Mouse (Mus musculus) thymus, postnatal 25 days (tissue): ENCODE measurements around the gene Ssbp3.

Source experiments
- DNase-seq: peaks from one replicate; pipeline ENCODE4 v3.0.0; 2022

The Ssbp3 gene

DNA sequence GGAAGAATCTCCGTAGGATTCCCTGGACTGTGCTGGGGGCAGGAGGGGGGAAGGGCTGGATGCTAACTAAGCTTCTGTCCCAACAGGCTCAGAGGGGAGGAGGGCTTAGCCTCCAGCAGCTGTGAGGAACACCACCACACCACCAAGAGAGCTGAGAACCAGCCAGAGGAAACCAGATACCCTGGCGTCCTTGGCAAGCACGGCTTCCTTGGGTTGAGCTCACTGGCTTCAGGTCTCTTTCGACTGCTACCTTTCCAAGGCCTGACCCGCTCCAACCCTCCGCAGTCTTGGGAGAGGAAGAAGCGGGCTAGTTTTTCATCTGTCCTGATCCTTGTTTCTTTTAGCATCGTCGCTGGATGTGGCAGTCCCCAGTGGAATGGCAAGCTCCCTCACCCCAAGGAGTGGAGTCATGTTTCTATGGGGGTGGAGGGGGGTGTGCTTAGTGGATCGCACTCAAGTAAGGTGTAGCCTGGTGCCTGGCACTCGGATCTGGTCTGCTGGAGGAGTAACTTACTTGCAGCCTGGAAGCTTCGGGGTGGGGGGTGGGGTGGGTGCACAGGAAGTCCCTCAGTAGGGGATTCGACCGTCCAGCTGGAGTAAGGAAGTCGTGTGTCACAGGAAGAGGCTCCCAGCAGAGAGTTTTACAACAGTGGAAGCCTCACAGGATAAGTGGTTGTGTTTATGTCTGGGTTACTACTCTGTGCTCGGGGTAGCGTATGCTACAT is 2.6 kb upstream of the Ssbp3 start:
- peak; percentile 52 for DNase-seq

DNA sequence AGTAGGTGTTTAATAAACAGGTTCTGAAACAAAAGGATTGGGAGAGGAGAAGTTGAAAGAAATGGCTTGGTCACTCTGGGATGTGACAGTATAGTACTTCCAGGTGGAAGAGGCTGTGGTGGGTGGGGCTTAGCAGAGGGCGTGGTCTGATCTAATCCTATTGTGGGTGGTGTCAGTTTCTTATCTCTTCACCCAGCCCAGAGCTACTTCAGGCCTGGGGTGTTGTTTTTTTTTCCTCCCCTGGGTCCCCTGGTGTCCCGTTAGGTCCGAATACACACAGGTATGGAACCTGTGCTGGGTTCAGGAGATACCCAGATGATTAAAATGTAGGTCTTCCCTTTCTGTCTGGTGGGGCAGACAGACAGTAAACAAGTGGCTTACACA is 2.1 kb upstream of the Ssbp3 start:
- peak; percentile 78 for DNase-seq

DNA sequence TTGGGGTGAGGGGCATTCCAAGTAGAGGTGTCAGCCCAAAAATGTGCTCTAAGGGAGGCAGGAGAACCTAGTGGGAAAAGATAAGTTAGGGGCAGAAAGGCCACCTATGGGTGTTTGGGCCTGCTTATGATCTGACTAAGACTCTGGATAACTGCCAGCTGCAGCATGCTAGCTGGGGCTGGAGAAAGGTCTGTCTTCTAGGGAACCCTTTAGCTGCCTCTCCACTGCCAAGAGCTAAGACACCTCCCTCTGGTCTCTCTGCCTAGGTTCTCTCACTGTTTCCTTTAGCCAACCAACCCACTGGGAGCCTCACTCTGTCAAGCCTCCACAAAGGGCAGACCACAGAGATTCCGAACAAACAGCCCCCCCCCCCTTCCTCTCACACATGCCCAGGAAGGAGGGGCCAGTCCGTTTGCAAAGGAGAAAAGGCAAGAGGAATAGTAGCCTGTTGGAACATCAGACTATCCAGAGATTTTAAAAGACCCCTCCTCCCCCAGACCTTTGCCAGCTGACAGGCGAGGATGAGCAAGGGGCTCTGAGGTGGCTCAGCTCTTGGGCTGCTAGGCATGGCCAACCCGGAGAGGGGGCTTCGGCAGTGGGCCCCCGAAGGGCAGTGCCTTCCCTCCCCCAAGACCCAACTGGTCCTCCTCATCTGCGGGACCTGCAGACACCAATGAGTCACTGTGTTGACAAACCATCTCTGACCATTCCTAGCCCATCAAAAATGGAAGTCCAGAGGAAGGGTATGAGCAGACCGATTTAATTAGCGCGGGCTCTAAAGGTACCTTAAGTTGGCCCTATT is 1.4 kb upstream of the Ssbp3 start:
- DNase-seq: peak; percentile 62

DNA sequence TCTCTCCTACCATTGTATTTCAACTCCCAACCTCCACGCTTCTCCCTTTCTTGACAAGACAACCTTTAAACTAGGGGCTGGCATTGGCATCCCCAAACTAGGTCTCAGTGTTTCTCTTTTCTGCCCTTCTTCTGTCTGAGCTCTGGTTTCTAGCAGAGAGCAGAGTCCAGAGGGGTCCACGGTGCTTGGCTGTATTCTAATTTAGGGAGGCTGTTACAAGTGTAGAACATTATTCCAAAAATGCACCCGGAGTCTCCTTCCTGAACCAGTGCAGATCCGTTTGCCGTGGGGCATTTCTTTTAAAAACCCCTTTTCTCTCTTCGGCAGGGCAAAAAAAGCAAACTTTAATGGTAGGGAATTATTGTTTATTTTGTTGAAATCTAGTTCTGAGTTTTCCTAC is 704 bp upstream of the Ssbp3 start:
- peak; percentile 61 for DNase-seq

DNA sequence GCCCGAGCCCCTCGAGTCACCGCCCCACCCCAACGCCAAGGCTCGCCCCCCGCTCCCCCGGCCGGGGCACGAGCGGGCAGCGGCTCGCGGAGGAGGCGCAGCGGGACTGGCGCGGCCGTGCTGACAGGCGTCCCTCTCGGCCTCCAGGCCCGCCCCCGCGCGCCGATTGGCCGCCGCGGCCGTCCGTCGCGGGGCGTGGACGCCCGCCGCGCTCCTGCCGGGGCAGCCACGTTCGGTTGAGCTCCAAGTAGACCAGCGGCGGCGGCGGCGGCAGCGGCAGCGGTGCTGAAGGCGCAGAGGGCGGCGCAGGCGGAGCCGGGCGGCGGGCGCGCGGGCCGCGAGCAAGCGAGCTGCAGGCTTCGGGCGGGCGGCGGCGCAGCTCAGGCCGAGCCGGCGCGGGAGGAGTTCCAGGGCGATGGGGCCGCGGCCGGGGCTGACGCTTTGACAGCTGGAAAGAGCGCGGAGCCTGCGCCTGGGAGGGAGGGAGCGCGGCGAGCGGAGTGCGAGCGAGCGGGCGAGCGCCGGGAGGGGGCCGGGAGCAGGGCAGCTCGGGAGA is 823 bp downstream of the Ssbp3 start:
- peak; percentile 94 for DNase-seq

DNA sequence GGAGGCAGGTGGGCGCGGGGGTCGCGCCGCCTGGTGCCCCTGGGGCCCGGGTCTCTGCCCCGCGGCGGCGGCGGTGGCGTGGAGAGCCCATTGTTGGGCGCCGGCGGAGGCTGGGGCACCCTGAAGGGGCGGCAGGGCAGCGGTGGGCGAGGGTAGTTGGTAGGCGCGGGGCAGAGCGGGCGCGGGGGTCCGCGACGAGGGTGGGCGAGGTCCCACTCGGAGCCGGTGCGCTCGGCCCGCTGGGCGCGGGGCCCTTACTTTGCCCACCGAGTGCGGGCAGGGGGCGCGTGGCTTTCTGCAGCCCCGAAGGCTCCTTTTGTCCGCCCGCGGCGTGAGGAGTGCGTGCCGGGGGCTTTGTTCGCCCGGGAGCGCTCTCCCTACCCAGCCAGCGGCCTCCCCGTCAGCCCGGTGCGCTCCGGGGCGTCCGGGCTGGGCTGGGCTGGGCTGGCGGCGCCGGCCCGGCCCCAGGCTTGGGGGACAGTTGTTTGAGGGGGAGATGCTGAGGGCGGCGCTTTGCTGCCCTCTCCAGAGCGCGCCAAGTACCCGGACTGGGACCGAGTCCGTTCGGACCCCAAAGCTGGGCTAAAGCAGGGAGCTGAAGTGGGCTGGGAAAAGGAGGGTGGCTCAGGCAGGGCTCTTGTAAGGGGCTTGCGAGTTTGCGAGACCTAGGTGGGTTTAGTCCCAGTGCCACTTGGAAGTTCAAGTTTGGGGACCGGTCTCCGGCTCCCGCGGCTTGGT is 1.6 kb downstream of the Ssbp3 start:
- DNase-seq: peak; percentile 49

DNA sequence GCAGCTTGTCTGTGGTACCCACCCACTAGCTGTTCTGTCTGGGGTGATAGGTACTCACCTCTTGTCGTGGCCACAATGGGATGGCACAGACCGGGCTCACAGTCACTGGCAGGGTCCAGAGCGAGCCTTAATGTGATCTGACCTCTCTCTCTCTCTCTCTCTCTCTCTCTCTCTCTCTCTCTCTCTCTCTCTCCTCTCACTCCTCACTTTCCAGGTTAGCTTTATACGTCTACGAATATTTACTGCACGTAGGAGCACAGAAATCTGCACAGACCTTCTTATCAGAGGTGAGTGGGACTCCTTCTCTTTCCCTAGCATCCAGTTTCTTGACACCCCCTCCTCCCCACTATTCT is 2.2 kb downstream of the Ssbp3 start:
- DNase-seq: no peak

DNA sequence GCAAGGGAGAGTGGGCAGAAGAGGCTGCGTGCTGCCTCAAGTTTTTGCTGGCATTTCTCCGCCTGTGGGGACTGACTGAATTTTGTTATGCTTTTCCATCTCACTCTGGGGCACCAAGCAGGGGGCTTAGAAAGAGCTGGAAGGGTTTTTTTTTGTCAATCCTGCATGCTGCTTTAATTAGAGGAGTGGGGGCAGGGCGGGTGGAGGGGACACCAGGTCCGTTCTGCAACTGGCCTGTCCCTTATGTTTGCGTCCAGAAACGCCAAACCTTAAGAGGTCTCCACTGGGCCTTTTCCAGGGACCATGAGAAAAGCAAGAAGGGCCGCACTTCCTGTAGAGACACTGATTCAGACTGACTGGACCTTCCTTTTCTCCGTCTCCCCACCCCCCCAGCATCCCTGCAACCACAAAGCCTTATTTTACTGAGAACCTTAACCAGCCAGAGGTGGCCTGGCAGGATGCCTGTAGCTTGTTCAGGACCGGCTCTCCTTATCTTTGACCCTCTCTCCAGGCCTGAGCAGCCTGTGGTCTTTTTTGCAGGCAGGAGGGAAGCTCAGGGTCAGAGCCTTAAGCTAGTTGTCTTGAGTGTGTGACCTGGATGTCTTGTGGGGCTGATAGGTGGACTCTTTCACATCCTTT is 3.0 kb downstream of the Ssbp3 start:
- no peak for DNase-seq

DNA sequence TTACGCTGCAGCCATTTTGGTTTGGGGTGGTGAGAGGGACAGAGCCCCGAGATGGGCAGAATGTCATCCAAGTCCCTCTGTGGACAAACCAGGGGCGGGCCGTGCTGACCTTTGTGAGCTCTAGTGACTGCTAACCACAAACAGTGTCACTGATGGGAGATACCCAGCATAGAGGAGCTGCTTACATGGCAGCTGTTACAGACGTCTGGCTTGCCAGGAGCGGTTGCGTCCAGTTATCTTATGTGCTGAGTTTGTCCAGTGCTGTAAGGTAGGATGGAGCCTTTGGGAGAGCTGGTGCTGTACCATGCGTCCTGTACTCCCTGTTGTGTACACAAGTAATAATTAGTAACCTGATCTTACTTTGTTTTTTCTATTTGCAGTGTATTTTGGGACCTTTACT is 4.8 kb downstream of the Ssbp3 start:
- DNase-seq: no peak

DNA sequence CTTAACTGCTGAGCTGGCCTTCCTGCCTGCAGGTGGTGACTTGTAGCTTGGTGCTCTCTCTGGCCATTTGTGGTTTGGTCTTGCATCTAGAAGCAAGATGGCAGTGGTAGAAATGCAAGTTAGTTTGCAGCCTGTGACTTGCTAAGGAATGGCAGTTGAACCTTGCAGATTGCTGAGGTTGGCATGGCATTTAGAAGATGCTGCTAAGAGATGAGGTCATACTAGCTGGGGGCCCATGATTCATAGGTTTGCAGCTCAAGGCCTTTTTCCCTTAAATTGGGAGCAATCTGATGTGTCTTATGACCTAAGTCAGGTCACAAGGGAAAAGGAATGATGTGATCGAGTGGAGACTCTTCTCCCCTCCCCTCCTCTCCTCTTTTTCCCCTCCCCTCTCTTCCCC is 7.8 kb downstream of the Ssbp3 start:
- no peak for DNase-seq

DNA sequence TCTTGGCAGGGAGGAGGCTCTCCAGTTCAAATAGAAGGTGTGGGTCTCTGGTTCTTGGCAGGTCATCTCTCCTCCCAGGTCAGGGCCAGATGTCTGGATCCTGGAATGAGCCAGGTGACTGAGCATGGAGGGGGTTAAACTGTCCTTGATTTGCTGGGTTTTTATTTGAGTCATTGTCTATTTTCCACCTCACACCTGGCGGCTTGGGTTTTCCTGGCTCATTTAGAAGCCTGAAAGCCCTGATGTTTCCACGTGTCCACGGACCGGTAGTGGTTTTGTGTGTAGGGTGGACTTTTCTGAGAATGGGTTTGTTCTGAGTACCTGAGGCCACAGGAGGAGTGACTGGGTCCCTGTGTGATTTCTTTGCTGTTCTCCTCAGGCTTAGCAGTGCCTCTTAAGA is 9.6 kb downstream of the Ssbp3 start:
- DNase-seq: no peak

DNA sequence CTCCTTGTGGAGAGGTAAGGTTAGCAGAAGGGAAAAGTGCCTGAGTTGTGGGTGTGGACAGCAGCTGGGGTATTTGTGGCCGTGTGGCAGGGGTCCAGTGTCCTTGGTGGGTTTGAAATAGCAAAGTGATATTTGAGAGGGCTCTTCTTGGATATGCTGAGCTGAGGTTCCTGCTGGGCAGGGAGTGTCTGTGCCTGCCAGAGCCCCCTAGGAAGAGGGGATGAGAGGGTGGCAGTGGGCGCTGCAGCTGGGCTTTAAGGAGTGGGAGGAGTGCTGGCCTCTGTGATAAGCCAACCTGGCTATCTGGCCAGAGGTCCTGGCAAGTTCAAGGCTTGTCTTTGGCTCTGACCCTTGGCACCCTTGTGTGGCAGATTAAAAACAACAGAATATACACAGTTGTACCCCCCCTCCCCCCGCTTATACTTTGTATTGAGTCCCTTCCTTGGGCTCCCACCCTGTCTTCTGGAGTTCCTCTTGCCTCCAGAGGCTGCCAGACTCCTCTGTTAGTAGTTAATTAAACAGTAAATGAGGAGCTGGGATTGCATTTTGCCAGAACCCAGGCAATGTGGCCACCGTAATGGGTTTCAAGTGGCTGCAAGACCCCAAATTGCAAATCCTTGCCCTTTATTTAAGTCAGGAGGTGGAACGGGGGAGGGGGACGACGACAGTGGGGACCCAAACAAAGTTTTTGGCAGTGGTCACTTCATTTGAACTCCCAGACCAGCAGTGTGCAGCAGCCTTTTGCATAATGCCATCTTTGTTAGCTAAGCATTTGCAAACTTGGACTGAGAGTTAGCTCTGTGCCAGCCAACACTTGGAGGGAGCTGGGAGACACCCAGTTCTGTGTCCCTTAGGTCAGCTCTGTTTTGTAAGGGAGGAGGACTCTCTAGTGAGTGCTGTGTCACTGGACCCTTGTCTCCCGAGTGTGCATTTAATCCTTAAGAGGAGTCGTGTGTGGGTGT is 11.2 kb downstream of the Ssbp3 start:
- no peak for DNase-seq

DNA sequence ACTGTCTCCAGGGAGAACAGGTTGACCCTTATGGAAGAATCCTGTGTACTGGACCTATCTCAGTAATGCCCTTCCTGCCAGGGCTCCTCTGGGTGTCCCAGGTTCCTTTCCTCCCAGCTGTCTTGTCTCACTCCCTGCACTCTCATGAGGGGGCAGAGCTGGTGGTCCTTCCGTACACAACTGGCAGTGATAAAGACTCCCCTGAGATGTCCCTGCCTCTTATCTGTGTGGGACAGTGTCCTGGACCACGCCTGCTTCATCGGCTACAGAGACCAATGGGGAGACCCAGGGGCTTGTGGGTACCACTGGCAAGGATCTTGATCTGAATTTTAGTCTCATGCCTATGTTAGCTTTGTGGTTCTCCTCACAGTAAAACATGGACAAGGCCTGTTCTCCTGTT is 12.4 kb downstream of the Ssbp3 start:
- no peak for DNase-seq

DNA sequence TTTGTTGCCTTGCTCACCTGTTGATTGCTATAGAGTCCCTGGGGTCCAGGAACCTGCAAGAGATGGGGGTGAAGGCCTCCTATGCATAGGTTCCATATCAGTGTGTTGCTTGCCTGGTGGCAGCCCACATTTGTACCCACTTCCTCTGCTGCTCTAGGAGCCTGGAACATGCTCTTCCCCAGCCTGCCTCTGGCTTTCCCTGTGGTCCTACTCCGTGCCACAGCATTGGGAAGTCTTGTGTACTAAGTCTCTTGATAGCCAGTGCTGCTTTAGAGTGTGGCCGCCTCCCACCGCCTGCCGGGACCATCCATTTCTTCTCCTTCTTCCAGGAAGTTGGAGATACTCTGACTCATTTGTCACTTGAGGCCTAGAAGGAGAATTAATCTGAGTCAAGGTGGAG is 13.7 kb downstream of the Ssbp3 start:
- DNase-seq: no peak

DNA sequence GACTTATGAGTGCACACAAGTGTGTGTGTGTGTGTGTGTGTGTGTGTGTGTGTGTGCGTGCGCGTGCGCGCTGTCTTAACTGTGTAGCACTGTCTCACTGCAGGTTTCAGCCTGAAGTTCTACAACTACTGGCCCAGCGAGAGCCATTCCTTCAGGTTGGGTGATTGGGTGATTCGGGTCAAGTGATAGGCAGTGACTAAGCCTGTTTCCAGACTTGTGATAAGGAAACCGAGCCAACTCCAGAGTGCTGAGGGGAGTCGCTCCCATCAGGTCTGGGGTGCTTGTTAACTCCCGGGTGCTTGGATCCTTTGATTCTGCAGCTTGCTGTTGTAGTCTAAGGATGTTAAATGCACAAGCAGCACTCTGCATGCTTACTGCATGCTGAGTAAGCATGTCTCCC is 14.4 kb downstream of the Ssbp3 start:
- DNase-seq: no peak

DNA sequence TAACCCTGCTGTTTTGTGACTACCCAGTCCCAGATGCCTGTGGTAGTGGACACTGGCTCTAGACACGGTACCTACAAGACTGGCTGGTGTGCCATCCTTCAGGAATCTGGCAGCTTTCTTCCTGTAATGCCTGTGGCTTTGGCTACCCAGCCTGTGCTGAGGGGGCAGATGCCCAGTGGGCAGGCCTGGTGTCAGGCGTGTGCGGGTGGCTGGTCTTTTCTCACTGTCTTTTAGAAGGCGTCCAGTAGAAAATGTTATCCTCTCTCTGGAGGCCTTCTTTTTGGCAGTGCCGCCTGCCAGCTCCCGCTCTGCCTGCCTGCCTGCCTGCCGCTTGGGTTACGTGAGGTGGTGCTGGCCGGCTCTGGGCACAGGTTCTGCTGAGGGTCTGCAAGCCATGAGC is 15.9 kb downstream of the Ssbp3 start:
- DNase-seq: no peak

DNA sequence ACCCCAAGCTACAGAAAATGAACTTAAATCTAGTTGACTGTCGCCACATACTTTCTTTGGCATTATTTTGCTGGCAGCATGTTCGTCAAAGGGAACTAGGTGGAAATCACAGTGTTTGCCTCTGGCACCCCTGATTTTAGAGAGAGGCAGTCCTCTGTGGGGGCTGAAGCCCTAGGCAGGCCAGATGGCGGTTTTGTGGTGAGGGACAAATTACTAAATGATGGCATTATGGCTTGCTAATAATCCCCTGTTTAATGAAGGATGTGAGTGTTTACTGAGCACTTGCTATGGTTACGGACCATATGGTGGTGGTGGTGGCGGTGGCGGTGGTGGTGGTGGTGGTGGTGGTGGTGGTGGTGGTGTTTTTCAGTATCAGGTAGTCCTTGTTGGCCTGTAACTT is 16.5 kb downstream of the Ssbp3 start:
- DNase-seq: no peak

DNA sequence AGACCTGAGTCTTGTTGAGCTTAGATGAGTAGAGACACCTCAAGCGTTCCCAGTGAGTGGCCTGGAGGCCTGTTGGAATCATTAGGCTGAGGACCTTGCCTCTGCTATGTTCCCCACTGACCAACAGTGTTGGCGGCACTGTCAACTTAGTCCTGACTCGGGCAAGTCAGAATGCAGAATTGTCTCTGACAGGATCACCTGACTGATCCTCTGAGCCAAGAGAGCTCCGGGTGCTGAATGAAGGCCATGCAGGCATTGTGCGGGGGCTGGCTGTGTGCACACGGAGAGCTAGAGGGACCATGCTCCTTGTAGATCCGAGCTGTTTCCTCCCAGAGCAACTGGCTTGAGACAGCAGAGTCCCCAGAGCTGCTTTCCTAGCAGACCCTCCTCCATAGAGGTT is 18.5 kb downstream of the Ssbp3 start:
- DNase-seq: no peak

DNA sequence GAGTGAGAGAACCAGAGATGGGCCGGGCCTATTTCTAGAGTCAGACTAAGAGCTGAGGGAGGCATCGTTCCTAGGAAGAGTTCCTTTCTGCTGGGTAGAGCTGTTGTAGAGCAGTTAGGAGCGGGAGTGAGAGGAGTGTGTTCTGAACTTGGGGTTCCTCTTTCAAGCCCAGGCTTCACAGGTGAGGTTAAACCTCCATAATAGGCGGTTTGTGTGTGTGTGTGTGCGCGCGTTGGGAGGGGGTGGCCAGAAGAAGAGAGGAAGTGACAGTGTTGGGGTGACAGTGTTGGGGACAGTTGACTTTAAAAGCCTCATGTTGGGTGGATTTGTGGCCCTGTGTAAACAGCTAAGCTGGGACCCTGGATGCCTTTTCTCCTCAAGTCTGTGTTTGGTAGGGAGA is 22.1 kb downstream of the Ssbp3 start:
- peak; percentile 38 for DNase-seq

DNA sequence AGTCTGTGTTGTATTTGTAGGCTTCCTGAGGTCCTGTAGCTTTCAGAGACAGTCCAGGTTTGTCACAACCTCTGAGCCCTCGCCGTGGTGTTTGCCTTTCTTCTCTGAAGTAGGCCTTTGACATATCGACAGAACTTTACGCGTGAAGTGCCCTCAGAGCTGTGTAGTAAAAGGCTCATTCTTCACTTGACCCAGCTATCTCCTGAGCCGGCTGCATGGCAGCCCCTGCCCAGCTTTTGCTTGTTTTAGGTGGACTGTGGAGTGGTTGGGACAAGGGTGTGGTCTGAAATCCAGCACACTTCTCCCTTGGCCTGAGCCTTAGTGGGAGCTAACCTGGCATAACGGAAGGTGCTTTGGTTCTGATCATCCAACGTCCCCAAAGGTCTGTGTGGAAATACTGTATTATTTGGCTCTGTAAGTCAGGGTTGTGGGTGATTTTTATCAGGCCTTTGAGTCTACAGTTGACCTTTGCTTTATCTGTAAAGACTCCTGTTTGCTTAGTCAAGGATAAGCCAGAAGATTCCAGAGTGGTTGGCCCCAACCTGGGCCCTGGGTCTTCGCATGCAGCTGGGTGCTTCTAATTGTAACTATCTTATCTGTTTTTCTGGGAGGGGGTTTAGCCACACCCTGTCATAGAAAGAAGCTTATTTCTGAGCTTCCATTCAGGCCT is 23.4 kb downstream of the Ssbp3 start:
- no peak for DNase-seq

DNA sequence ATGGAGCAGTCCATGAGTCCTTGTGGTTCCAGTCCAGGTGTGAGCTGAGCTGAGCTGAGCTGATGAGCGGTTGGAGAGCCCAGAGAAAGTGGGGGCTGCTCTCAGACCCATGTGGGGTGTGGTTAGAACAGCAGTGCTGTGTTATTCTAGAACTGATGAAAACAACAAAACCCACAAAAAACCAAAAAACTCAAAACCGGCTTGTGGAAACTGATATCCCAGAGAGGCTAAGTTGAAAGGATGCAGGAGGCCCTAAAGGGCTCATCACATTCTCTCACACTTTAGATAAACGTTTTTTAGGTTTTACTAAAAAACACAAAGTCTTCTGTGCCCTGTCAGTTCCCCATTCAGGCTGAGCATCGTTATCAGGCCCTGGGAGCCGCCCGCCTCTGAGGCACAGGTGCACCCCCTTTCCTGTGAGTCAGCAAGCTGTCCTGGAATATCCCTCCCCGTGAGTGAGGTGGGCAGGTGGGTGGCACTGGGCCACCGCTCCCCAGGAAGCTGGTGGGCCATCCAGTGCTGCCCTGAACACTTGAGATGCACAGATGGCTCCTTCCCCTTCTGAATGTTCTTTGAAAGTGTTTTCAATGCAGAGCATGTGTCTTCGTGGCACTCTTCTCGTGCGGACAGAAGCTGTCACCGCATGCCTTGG is 24.6 kb downstream of the Ssbp3 start:
- DNase-seq: peak; percentile 57
